Mouse (Mus musculus) lung, adult 10 weeks (tissue): Measurements from ENCODE around the gene Slc25a51. TPM values are rescaled to one million over a fixed set of nuclear protein-coding genes. Genes with fewer than 3 reads are reported as not detected.

Source experiments
- polyA plus RNA-seq: library from polyadenylated mRNA; stranded (reverse); fragments of 350-450 nt; fragmentation: Illumina TruSeq; extraction: RNeasy Lipid Tissue Mini Kit (QIAGEN cat#74804); gene quantifications from one replicate; pipeline ENCODE4 v1.2.3, GENCODE M21; 2014; ENCODE audit warnings: low read depth, low replicate concordance; ENCODE audit not compliant: insufficient read depth

Slc25a51 gene
- polyA plus RNA-seq = 35.8 TPM

DNA sequence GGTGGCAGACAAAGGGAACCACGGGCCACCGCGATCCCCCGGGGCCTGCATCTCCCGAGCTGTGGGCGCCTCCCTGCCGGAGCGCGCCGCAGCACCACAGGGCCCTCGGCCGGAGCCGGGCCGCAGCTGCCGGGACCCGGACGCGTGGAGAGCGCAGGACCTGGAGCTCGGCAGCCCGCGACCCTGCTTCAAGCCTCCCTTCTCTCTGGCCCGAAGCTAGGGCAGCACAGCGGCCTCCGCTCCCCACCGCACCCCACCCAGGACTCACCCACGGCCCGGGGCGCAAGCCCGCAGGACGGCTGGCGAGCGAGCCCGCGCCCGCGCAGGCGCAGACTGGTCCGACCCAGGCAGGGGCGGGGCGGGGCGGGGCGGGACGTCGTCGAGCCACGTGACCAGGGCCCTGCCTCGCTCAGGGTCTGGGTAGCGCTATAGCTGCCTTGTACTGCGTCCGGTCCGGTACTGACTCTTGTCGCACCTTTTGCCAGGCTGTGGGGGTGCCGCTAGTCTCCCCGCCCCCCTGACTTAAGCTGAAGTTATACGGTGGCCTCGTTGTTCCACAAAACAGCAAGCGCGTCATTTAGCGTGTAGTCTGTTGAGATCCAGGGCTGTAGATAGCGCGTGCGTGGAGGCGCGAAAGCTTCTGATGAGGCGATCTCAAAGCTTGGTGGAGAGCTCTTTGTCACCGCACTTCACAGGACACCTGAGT is at the start of gene Slc25a51:
Gene Slc25a51 (minus strand): TSS at position 340 of the 706 bp plus-strand sequence.

Other genes starting within 250 kb of the Slc25a51 start
- gene Frmpd1, start 223.9 kb downstream of the Slc25a51 start, polyA plus RNA-seq = 0.91 TPM
- 9.9 TPM for gene Trmt10b, start 111.6 kb downstream of the Slc25a51 start, polyA plus RNA-seq
- gene Dcaf10, start 66.7 kb downstream of the Slc25a51 start, polyA plus RNA-seq = 8.1 TPM
- gene Exosc3, start 66.0 kb downstream of the Slc25a51 start, polyA plus RNA-seq = 31.0 TPM
- 19.1 TPM for gene Shb, start 123.7 kb upstream of the Slc25a51 start, polyA plus RNA-seq